Mouse (Mus musculus): Measurements from ENCODE around the gene Wdr31.
"Not testable (repeated sequence)": the region's sequence is repeated elsewhere in the genome, so short reads cannot be mapped to it uniquely, and the experiment has no call there.

The Wdr31 gene

GRCm38 (mm10) chr4:62495946-62496345 lies 25.2 kb upstream of the Wdr31 start:
- in situ Hi-C loops (cut with MboI, MseI): no loop called here

- in situ Hi-C loops (cut with MboI, MseI): no loop called here
These were observed 23.5 kb upstream of the Wdr31 start for GRCm38 (mm10) chr4:62494230-62494629.

GRCm38 (mm10) chr4:62492682-62493081 lies 22.0 kb upstream of the Wdr31 start:
- in situ Hi-C loops (cut with MboI, MseI): no loop called here

GRCm38 (mm10) chr4:62487914-62488313 lies 17.2 kb upstream of the Wdr31 start:
- in situ Hi-C loops (cut with MboI, MseI): loop anchor here in 1 of 2 experiments (5.0 kb wide), 1 partner anchor 204 kb away; no protein-coding TSS in a partner anchor

- in situ Hi-C loops (cut with MboI, MseI): loop anchor here in 1 of 2 experiments (5.0 kb wide), 1 partner anchor 205 kb away; no protein-coding TSS in a partner anchor
These were observed 16.5 kb upstream of the Wdr31 start for GRCm38 (mm10) chr4:62487172-62487571.

GRCm38 (mm10) chr4:62486162-62486696 lies 15.5 kb upstream of the Wdr31 start:
- in situ Hi-C loops (cut with MboI, MseI): loop anchor here in 1 of 2 experiments (5.0 kb wide), 1 partner anchor 206 kb away; no protein-coding TSS in a partner anchor

- in situ Hi-C loops (cut with MboI, MseI): loop anchor here in 1 of 2 experiments (5.0 kb wide), 1 partner anchor 207 kb away; no protein-coding TSS in a partner anchor
These were observed 14.9 kb upstream of the Wdr31 start for GRCm38 (mm10) chr4:62485450-62486161.

GRCm38 (mm10) chr4:62484928-62485327 lies 14.2 kb upstream of the Wdr31 start:
- in situ Hi-C loops (cut with MboI, MseI): loop anchor here in 1 of 2 experiments (5.0 kb wide), 1 partner anchor 207 kb away; no protein-coding TSS in a partner anchor

GRCm38 (mm10) chr4:62480709-62481605 lies 10.3 kb upstream of the Wdr31 start:
- in situ Hi-C loops (cut with MboI, MseI): no loop called here

- in situ Hi-C loops (cut with MboI, MseI): no loop called here
These were observed 9.4 kb upstream of the Wdr31 start, which contains the start of gene Bspry for GRCm38 (mm10) chr4:62479937-62480708. Gene Bspry (plus strand): TSS chr4:62480053.

- in situ Hi-C loops (cut with MboI, MseI): not testable (repeated sequence)
These were observed 8.9 kb upstream of the Wdr31 start for GRCm38 (mm10) chr4:62479593-62479936.

- in situ Hi-C loops (cut with MboI, MseI): no loop called here
These were observed 7.0 kb upstream of the Wdr31 start for GRCm38 (mm10) chr4:62477542-62478244.

GRCm38 (mm10) chr4:62475793-62476192 lies 5.1 kb upstream of the Wdr31 start:
- in situ Hi-C loops (cut with MboI, MseI): no loop called here

- in situ Hi-C loops (cut with MboI, MseI): no loop called here
These were observed 4.4 kb upstream of the Wdr31 start for GRCm38 (mm10) chr4:62475131-62475530.

- in situ Hi-C loops (cut with MboI, MseI): no loop called here
These were observed 1.4 kb upstream of the Wdr31 start for GRCm38 (mm10) chr4:62472071-62472470.

- in situ Hi-C loops (cut with MboI, MseI): loop anchor here in 1 of 2 experiments (5.0 kb wide), 1 partner anchor 229 kb away; no protein-coding TSS in a partner anchor
These were observed 2.5 kb downstream of the Wdr31 start for GRCm38 (mm10) chr4:62468158-62468557.

- in situ Hi-C loops (cut with MboI, MseI): no loop called here
These were observed 7.6 kb downstream of the Wdr31 start for GRCm38 (mm10) chr4:62463124-62463523.

- in situ Hi-C loops (cut with MboI, MseI): no loop called here
These were observed 10.3 kb downstream of the Wdr31 start for GRCm38 (mm10) chr4:62460348-62460747.

GRCm38 (mm10) chr4:62459081-62459480 lies 11.6 kb downstream of the Wdr31 start:
- in situ Hi-C loops (cut with MboI, MseI): no loop called here

GRCm38 (mm10) chr4:62454995-62455394 lies 15.7 kb downstream of the Wdr31 start:
- in situ Hi-C loops (cut with MboI, MseI): no loop called here
